35 mouse cellular contexts compared by ENCODE assay signal in genomic region chr7:121691803-121692202, GRCm38 (mm10). TPM values are rescaled to one million over a fixed set of nuclear protein-coding genes. Genes with fewer than 3 reads are reported as not detected.
"Had no signal": no experiment of that assay in that cellular context is flagged by ENCODE, and none has a peak within 500 bp of the region (broad histone marks: within the 10 kb centered on the region; RNA-seq: fewer than 3 reads in every experiment).

No protein-coding gene starts in this region.

- H3K4me1 ChIP-seq: limb, embryonic 10.5 days; limb, embryonic 15.5 days; liver, embryonic 12.5 days; liver, embryonic 13.5 days; liver, embryonic 15.5 days; midbrain, embryonic 10.5 days; midbrain, embryonic 12.5 days; midbrain, embryonic 13.5 days; midbrain, embryonic 15.5 days; neural tube, embryonic 12.5 days had no signal

- ATAC-seq: liver, embryonic 12.5 days; liver, postnatal 0 days; lung, postnatal 0 days; midbrain, embryonic 13.5 days; midbrain, embryonic 15.5 days; midbrain, embryonic 16.5 days had no signal

- DNase-seq: left cerebral cortex, postnatal 4 days; liver; liver, embryonic 13.5 days; liver, postnatal 0 days; lung, adult 18-20 months; lung, adult 2 months; lung, embryonic 14.5 days; lung, postnatal 10 days; lung, postnatal 14 days; lung, postnatal 36 days; lung, postnatal 4 days; midbrain, embryonic 14.5 days had no signal

- H3K9me3 ChIP-seq: limb, embryonic 10.5 days; limb, embryonic 12.5 days; limb, embryonic 13.5 days; limb, embryonic 15.5 days; liver, embryonic 12.5 days; liver, embryonic 13.5 days; liver, embryonic 15.5 days; lung, embryonic 15.5 days; megakaryocyte, embryonic 14.5 days; midbrain, embryonic 10.5 days; midbrain, embryonic 12.5 days; midbrain, embryonic 13.5 days; midbrain, embryonic 15.5 days; neural tube, embryonic 12.5 days had no signal

- H3K27me3 ChIP-seq: limb, embryonic 12.5 days; limb, embryonic 13.5 days; limb, embryonic 15.5 days; liver, embryonic 12.5 days; liver, embryonic 13.5 days; liver, embryonic 15.5 days; lung, embryonic 15.5 days; megakaryocyte, embryonic 14.5 days; midbrain, embryonic 12.5 days; midbrain, embryonic 13.5 days; midbrain, embryonic 15.5 days; neural tube, embryonic 12.5 days had no signal

- H3K27ac ChIP-seq: limb, embryonic 10.5 days; limb, embryonic 12.5 days; limb, embryonic 13.5 days; limb, embryonic 15.5 days; liver, embryonic 12.5 days; liver, embryonic 13.5 days; liver, embryonic 14.5 days; liver, embryonic 15.5 days; lung, embryonic 15.5 days; macrophage; midbrain, embryonic 10.5 days; midbrain, embryonic 12.5 days; midbrain, embryonic 13.5 days; midbrain, embryonic 15.5 days; neural tube, embryonic 12.5 days had no signal

- H3K9ac ChIP-seq: limb, embryonic 12.5 days; limb, embryonic 13.5 days; limb, embryonic 15.5 days; liver, embryonic 12.5 days; liver, embryonic 13.5 days; liver, embryonic 14.5 days; liver, embryonic 15.5 days; liver, postnatal 0 days; lung, embryonic 14.5 days; lung, embryonic 15.5 days; midbrain, embryonic 12.5 days; midbrain, embryonic 13.5 days; midbrain, embryonic 15.5 days; neural tube, embryonic 12.5 days had no signal

- H3K36me3 ChIP-seq: limb, embryonic 10.5 days; limb, embryonic 12.5 days; limb, embryonic 13.5 days; limb, embryonic 15.5 days; liver, embryonic 12.5 days; liver, embryonic 13.5 days; liver, embryonic 15.5 days; lung, embryonic 15.5 days; midbrain, embryonic 10.5 days; midbrain, embryonic 12.5 days; midbrain, embryonic 13.5 days; midbrain, embryonic 15.5 days; neural tube, embryonic 12.5 days had no signal

- H3K4me2 ChIP-seq: limb, embryonic 12.5 days; limb, embryonic 13.5 days; limb, embryonic 15.5 days; liver, embryonic 11.5 days; liver, embryonic 12.5 days; liver, embryonic 13.5 days; liver, embryonic 15.5 days; lung, embryonic 14.5 days; lung, embryonic 15.5 days; midbrain, embryonic 11.5 days; midbrain, embryonic 12.5 days; midbrain, embryonic 13.5 days; midbrain, embryonic 15.5 days; neural tube, embryonic 12.5 days had no signal

- H3K4me3 ChIP-seq: limb, embryonic 10.5 days; limb, embryonic 12.5 days; limb, embryonic 13.5 days; limb, embryonic 15.5 days; liver, embryonic 12.5 days; liver, embryonic 13.5 days; liver, embryonic 15.5 days; lung, embryonic 15.5 days; megakaryocyte, embryonic 14.5 days; midbrain, embryonic 10.5 days; midbrain, embryonic 12.5 days; midbrain, embryonic 13.5 days; midbrain, embryonic 15.5 days; myocyte; neural tube, embryonic 12.5 days had no signal

RNA-seq across cellular contexts. Expression of gene Scnn1g, which starts 42.5 kb away (rescaled TPM):
- polyA plus RNA-seq: limb, embryonic 10.5 days; limb, embryonic 11.5 days; liver, adult 2 months; liver, embryonic 11.5 days; liver, embryonic 12.5 days; liver, embryonic 13.5 days; liver, embryonic 14.5 days; liver, embryonic 15.5 days; liver, embryonic 16.5 days; liver, postnatal 0 days; macrophage; midbrain, embryonic 11.5 days; midbrain, embryonic 12.5 days; midbrain, embryonic 13.5 days; midbrain, embryonic 14.5 days; midbrain, embryonic 15.5 days; midbrain, embryonic 16.5 days; myocyte had no signal
